Comparison of ENCODE assay signal across 8 mouse cellular contexts in the genomic region with DNA sequence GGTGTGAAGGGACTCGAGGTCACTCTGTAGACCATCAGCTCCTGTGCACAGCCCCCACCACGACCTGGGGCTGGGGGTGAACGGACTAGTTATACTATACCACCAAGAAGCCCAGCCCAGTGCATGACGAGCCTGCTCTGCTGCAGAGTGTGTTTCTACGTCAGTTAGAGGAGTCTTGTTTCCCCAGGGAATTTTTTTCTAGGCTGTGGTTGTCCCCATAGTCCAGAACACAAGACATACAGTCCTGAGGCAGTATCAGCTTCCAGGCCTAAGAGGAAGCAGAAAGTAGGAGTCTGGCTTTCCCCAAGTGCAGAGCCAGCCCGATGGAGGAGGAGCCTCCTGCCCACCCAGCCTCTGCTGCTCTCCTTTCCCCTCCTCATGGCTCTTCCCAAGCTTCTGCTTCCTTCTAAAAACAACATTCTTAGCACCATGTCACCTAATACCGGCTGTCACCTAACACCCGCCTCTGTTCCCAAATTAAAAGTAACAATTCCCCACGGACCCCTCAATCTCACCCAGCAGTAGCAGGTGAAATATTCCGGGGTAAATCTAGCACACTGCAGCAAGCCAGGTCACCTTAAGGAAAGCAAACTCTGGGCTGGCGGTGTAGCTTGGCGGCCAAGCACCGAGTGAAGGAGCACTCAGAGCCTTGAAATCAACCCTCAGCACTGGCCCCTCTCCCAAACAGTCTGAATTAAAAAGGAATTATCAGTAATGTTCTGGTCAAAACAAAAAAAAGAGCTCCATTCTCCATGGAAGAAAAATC. TPM values are rescaled to one million over a fixed set of nuclear protein-coding genes. Genes with fewer than 3 reads are reported as not detected.
DNase-seq lines count a peak whose midpoint lies in the region; ATAC-seq lines count a peak whose summit lies in the region.

No protein-coding gene starts in this region.

- peak; percentile 58 for ATAC-seq in heart, embryonic 11.5 days (replicated peaks; ENCODE audit: insufficient number of reproducible peaks, low FRiP score, low TSS enrichment)
- no peak for ATAC-seq in CD4-positive, CD25-positive, alpha-beta regulatory T cell, adult 4 months

- no peaks in the 10 kb centered on the region for H3K27me3 ChIP-seq in heart, embryonic 11.5 days (ENCODE audit: control insufficient read depth, insufficient read depth, low read length)

- no peak overlapping the region for H3K4me3 ChIP-seq in heart, embryonic 11.5 days (ENCODE audit: low read depth, low read length)

- no peak for DNase-seq in heart, postnatal 25 days (ENCODE audit: low spot score)
- DNase-seq in 3134 (ENCODE audit: extremely low read depth, insufficient read length, low spot score), result peak; percentile 34
- DNase-seq in embryo, embryonic 9.5 days (ENCODE audit: extremely low spot score), result peak; percentile 38
- peak; percentile 42 to 78 for DNase-seq in left cerebral cortex, postnatal 25 days (ENCODE audit: low spot score in 2 of 2)
- DNase-seq in cerebellum, adult 11-12 months, result no peak
- no peak for DNase-seq in thymus, adult 18-20 months

- peak overlapping the region; percentile 68 for H3K27ac ChIP-seq in heart, embryonic 11.5 days (ENCODE audit: low read depth, low read length)

- peak overlapping the region; percentile 45 for H3K4me2 ChIP-seq in heart, embryonic 11.5 days

- peaks cover 20% of the 10 kb centered on the region for H3K4me1 ChIP-seq in heart, embryonic 11.5 days (ENCODE audit: control insufficient read depth, insufficient read depth, low read length)

- no peaks in the 10 kb centered on the region; the same call in 1 of the 2 replicates for H3K36me3 ChIP-seq in heart, embryonic 11.5 days (ENCODE audit: control insufficient read depth, insufficient read depth, low read length)

- WGBS in heart, embryonic 11.5 days (ENCODE audit: insufficient replicate concordance), result 19% methylated on average over 13 of the region's 13 CpGs

- intact Hi-C loops in heart, postnatal 25 days (cut with DNase I), result no loop called here
- intact Hi-C loops in left cerebral cortex, postnatal 25 days (cut with DNase I), result no loop called here

- peak overlapping the region; percentile 61; the same call in 1 of the 2 replicates for H3K9ac ChIP-seq in heart, embryonic 11.5 days (ENCODE audit: low read depth, low read length)

- H3K9me3 ChIP-seq in heart, embryonic 11.5 days (replicated peaks; ENCODE audit: control insufficient read depth, low read length), result no peaks in the 10 kb centered on the region

RNA-seq across cellular contexts. Expression of a gene that starts 45.5 kb away (rescaled TPM):
- 53.9 and 56.8 TPM in 2 replicates for polyA plus RNA-seq in heart, embryonic 11.5 days (2014; fragmentation: Nextera tagmentation; extraction: Ambion mirVana)
- 10 to 100 TPM; 48.2 to 50.2 TPM for total RNA-seq in heart, postnatal 25 days (2021)
- 10 to 100 TPM; 21.0 to 24.6 TPM for total RNA-seq in left cerebral cortex, postnatal 25 days (2021)
- 10 to 100 TPM in 1 of 2 experiments, 1 to 10 TPM in 1; 7.8 to 11.1 TPM for polyA plus RNA-seq in CD4-positive, CD25-positive, alpha-beta regulatory T cell, adult 4 months (2017; shearing (Covaris generic))

Comparison
In these comparisons a context has a peak if more than half of its experiments do, and no peak if none do; other contexts are left out.
1. DNase-seq: peak in 3134 (single experiment), embryo, embryonic 9.5 days (single experiment) and left cerebral cortex, postnatal 25 days (2 of 2); none in heart, postnatal 25 days (single experiment), cerebellum, adult 11-12 months (single experiment) and thymus, adult 18-20 months (0 of 2).